Mouse (Mus musculus): ENCODE data around the gene Atg10. TPM values are rescaled to one million over a fixed set of nuclear protein-coding genes. Genes with fewer than 3 reads are reported as not detected.
"Not testable (repeated sequence)": the region's sequence is repeated elsewhere in the genome, so short reads cannot be mapped to it uniquely, and the experiment has no call there.

Gene Atg10
- total RNA-seq, 2 experiments from 2014 or later = 24.1 to 25.1 TPM

- no peak for DNase-seq (ENCODE audit: low spot score)
Observed at GRCm38 (mm10) chr13:90968940-90969339, 254.8 kb downstream of the Atg10 start.

GRCm38 (mm10) chr13:90967422-90967821 is 256.3 kb downstream of the Atg10 start:
- intact Hi-C loops (cut with DNase I) = loop anchor here (2.0 to 10.0 kb wide), 3 partner anchors 130 to 669 kb away; no protein-coding TSS in a partner anchor
- DNase-seq (ENCODE audit: low spot score) = peak; percentile 49

More at GRCm38 (mm10) chr13:90968940-90969339, 254.8 kb downstream of the Atg10 start:
- intact Hi-C loops (cut with DNase I) = loop anchor here (5.0 to 10.0 kb wide), 2 partner anchors 128 to 406 kb away; no protein-coding TSS in a partner anchor

- DNase-seq (ENCODE audit: low spot score) = no peak
- intact Hi-C loops (cut with DNase I) = loop anchor here (2.0 to 10.0 kb wide), 3 partner anchors 131 to 671 kb away; no protein-coding TSS in a partner anchor
Observed at GRCm38 (mm10) chr13:90965996-90966395, 257.8 kb downstream of the Atg10 start.

- intact Hi-C loops (cut with DNase I) = loop anchor here (10.0 kb wide), 1 partner anchor 410 kb away; no protein-coding TSS in a partner anchor
- DNase-seq (ENCODE audit: low spot score) = no peak
Observed at GRCm38 (mm10) chr13:90964511-90964910, 259.3 kb downstream of the Atg10 start.

DNA sequence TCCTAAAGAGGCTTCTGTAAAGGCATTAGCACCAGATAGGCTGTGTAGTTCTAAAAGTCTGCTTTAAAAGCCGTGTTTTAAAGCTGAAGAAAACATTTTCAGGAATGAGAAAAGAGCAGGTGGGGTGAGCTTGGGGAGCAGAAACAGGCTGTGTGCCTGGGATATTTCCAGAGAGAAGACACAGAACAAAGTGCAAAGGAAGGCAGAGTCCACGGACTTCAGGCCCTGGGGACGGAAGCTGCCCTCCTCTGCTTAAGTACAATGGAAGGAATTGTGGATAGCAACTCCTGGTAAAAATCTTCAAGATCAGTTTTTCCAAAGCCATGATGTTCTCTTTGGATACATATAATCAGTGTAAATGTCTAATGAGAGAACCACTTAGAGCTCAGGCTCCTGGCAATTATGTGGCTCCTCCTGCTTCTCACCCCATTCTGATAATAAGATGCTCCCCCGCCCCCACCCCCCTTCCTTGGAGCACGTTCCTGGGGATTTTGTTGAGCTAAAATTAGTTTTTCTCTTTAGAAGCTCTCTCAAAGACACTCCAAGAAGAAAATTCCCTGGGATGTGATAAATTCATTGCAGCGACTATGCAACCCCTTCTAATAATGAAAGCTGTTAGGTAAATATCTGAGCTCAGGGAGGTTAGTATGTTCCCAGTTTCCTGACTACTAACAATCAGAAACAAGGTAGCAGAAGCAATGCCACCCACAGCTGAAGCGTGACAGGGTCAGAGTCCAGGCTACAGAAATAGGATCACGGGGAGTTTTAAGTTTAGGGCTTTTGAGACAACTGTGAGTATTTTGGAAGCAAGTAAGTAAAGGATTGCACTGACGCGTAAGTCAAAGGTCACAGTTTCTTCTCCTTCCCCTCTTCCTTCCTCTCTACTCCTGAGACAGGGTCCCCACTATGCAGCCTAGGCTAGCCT is 260.7 kb downstream of the Atg10 start:
- DNase-seq (ENCODE audit: low spot score) = no peak
- intact Hi-C loops (cut with DNase I) = loop anchor here (10.0 kb wide), 1 partner anchor 412 kb away; no protein-coding TSS in a partner anchor

GRCm38 (mm10) chr13:90960591-90960990 is 263.2 kb downstream of the Atg10 start:
- intact Hi-C loops (cut with DNase I) = loop anchor here (10.0 kb wide), 1 partner anchor 414 kb away; no protein-coding TSS in a partner anchor
- no peak for DNase-seq (ENCODE audit: low spot score)

GRCm38 (mm10) chr13:90958894-90959293 is 264.9 kb downstream of the Atg10 start:
- intact Hi-C loops (cut with DNase I) = no loop called here
- no peak for DNase-seq (ENCODE audit: low spot score)

GRCm38 (mm10) chr13:90939600-90939999 is 284.2 kb downstream of the Atg10 start:
- no peak for DNase-seq (ENCODE audit: low spot score)
- intact Hi-C loops (cut with DNase I) = loop anchor here (10.0 kb wide), 1 partner anchor 425 kb away; no protein-coding TSS in a partner anchor

DNA sequence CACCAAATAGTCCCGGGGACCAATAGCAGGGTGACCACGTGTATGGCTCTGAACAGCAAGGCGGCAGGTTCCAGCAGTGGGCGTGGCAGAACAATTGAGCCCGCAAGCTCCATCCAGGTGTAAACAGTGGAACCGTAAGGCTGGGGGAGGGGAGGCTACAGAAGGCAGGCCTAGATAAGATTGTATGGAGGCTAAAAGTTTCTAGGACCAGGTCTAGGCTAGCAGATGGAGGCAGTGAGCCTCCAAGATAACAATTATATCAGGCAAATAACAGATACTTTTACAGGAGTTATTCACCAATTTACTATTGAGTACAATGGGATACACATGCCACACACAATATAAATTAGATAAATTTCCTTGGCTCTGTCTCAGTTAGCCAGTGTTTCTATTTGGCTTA is 284.6 kb downstream of the Atg10 start:
- no peak for DNase-seq (ENCODE audit: low spot score)
- intact Hi-C loops (cut with DNase I) = loop anchor here (10.0 kb wide), 1 partner anchor 426 kb away; no protein-coding TSS in a partner anchor

- intact Hi-C loops (cut with DNase I) = loop anchor here (10.0 kb wide), 1 partner anchor 429 kb away; no protein-coding TSS in a partner anchor
- no peak for DNase-seq (ENCODE audit: low spot score)
Observed at GRCm38 (mm10) chr13:90935852-90936251, 287.9 kb downstream of the Atg10 start.

- peak; percentile 6 for DNase-seq (ENCODE audit: low spot score)
- intact Hi-C loops (cut with DNase I) = loop anchor here (5.0 to 10.0 kb wide), 2 partner anchors 159 to 432 kb away; no protein-coding TSS in a partner anchor
Observed at GRCm38 (mm10) chr13:90933256-90933655, 290.5 kb downstream of the Atg10 start.

DNA sequence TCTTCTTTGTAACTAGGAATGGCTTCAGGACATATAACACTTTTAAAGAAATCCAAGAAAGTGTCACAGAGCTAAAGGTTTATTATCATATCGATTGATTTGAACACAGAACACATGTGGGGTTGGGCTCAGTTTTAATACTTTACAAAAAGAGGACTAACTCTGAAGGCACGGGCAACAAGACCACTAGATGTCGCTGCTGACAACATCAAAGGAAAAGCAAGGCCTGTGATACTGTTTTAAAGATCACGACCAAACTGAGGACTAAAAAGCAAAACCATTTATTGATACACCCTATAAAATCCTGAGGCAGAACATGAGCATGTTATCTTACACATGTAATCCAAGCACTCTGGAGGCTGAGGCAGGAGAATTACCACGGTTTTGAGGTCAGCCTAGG is 293.9 kb downstream of the Atg10 start:
- intact Hi-C loops (cut with DNase I) = loop anchor here (2.0 to 10.0 kb wide), 4 partner anchors 162 to 707 kb away; no protein-coding TSS in a partner anchor

GRCm38 (mm10) chr13:90928266-90928665 is 295.5 kb downstream of the Atg10 start:
- DNase-seq (ENCODE audit: low spot score) = not testable (repeated sequence)
- intact Hi-C loops (cut with DNase I) = loop anchor here (10.0 kb wide), 1 partner anchor 527 kb away; no protein-coding TSS in a partner anchor

More for the DNA sequence above, 293.9 kb downstream of the Atg10 start:
- DNase-seq (ENCODE audit: low spot score) = no peak

DNA sequence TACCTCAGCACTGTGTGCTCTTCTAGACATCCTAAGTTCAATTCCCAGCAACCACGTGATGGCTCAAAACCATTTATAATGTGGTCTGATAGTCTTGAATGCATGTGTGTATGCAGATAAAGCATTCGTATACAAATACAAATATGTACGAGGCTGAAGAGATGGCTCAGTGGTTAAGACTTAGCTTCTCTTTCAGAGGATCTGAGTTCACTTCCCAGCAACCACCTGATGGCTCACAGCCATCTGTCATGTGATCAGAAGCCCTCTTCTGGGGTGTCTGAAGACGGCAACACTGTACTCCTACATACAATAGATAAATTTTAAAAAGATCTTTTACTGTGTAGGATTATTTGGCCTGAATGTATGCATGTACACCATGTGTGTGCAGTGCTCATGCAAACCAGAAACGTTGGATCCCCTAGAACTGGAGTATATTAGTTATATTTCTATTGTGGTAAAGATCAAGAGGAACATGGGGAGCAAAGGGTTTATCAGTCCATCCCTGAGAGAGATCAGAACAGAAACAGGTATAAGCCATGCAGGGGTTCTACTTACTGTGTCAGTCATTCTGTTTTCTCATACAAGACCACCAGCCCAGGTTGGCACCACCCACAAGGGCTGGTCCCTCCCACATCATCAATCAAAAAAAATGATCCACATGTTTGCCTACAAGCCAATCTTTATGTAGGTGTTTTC is 296.7 kb downstream of the Atg10 start:
- intact Hi-C loops (cut with DNase I) = loop anchor here (10.0 kb wide), 1 partner anchor 528 kb away; no protein-coding TSS in a partner anchor
- no peak for DNase-seq (ENCODE audit: low spot score)

DNA sequence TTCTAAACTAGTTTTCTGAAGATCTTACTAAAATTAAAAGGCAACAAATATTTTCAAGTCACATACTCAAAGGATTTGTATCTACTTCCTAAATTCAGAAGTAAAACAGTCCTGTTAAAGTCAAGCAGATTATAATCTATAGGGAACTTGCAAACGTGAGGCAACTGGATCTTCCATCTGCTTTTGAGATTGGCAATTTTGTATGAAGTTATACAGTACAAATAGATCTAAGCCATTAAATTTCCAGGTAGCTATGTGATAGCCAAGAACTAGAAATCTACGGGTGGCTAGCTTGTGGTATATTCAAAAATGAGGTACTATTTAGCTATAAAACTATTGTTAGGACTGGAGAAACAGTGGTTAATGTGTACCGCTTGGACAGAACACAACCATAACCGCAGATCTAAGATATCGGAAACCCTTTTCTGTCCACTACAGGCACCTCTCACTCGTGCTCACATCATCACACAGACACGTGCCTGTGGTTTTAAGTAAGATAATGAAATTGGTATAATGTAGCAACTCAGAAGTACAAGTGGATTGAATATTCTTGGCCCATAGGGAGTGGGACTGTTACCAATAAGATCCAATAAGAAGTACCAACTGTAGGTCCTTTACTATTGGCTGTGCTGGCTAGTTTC is 297.5 kb downstream of the Atg10 start:
- intact Hi-C loops (cut with DNase I) = loop anchor here (10.0 kb wide), 1 partner anchor 529 kb away; no protein-coding TSS in a partner anchor
- no peak for DNase-seq (ENCODE audit: low spot score)

GRCm38 (mm10) chr13:90925191-90925590 is 298.6 kb downstream of the Atg10 start:
- no peak for DNase-seq (ENCODE audit: low spot score)

DNA sequence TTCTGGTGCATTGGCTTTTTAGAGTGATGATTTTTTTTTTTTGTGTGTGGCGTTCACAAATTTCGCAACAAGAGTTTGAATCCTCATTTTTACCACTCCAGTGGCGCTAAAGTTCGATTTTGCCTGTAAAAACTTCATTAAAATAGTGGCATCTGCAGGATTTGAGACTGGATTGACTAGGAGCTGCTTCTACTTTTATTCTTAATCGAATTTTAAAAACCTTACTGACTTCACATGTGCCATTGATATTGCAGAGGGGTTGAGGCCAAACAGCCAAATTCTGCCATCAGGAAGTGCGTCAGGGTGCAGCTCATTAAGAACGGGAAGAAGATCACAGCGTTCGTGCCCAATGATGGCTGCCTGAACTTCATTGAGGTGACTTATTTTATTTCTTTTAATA is 299.7 kb downstream of the Atg10 start:
- no peak for DNase-seq (ENCODE audit: low spot score)
- intact Hi-C loops (cut with DNase I) = loop anchor here (10.0 kb wide), 1 partner anchor 531 kb away; no protein-coding TSS in a partner anchor

More at GRCm38 (mm10) chr13:90925191-90925590, 298.6 kb downstream of the Atg10 start:
- intact Hi-C loops (cut with DNase I) = loop anchor here (10.0 kb wide), 1 partner anchor 530 kb away; no protein-coding TSS in a partner anchor

GRCm38 (mm10) chr13:90923617-90924016 is 300.2 kb downstream of the Atg10 start:
- not testable (repeated sequence) for DNase-seq (ENCODE audit: low spot score)

More at GRCm38 (mm10) chr13:90923617-90924016, 300.2 kb downstream of the Atg10 start:
- intact Hi-C loops (cut with DNase I) = loop anchor here (10.0 kb wide), 1 partner anchor 531 kb away; no protein-coding TSS in a partner anchor

Measured in heart, postnatal 25 days (tissue).